Mouse (Mus musculus) megakaryocyte, embryonic 14.5 days (primary cell): ENCODE measurements around the gene Mcrip1.

ENCODE experiments used
- FLI1 ChIP-seq: IDR thresholded peaks from 2 replicates; pipeline ENCODE4 v1.6.1; 2012; ENCODE audit warnings: low read length, inconsistent platforms, mixed read lengths
- GATA1 ChIP-seq: IDR thresholded peaks from 3 replicates; pipeline ENCODE4 v1.6.1; 2012; ENCODE audit warnings: mixed read lengths, low read length, inconsistent platforms, borderline replicate concordance

- TF ChIP-seq GATA1 (no peak), FLI1 (no peak)
These were observed 14.4 kb downstream of the Mcrip1 start for GRCm38 (mm10) chr11:120535145-120535544.
